Mouse (Mus musculus) MEL (cell line): ENCODE data around the gene Ndufa7. TPM values are rescaled to one million over a fixed set of nuclear protein-coding genes. Genes with fewer than 3 reads are reported as not detected.

Experiments
- DNase-seq: peaks from one replicate; pipeline ENCODE4 v3.0.0; 2011; ENCODE audit warnings: low read depth, low spot score
- H3K27ac ChIP-seq: 2 replicates; pipeline ENCODE4 v1.5.1; 2012; ENCODE audit warnings: low read depth, mild to moderate bottlenecking, control low read depth, low read length, moderate library complexity; ENCODE audit not compliant: control insufficient read depth
- H3K27me3 ChIP-seq, 2 experiments: fragments of 150-350 bp in 1 of 2; sonication (generic) in 1 of 2; 2 replicates each; pipeline ENCODE4 v1.6.1; 2012; ENCODE audit warnings: low read length in 2 of 2, mild to moderate bottlenecking in 2 of 2, improper control_type of control experiment in 1 of 2, moderate library complexity in 1 of 2; ENCODE audit not compliant: insufficient read depth in 2 of 2, control insufficient read depth in 1 of 2
- H3K36me3 ChIP-seq, 2 experiments: 2 replicates each; pipeline ENCODE4 v1.6.1; 2012 to 2014; ENCODE audit warnings: low read length in 2 of 2, improper control_type of control experiment in 1 of 2, inconsistent platforms in 1 of 2, mild to moderate bottlenecking in 1 of 2; ENCODE audit not compliant: insufficient read depth in 2 of 2, control insufficient read depth in 1 of 2
- H3K4me1 ChIP-seq, 2 experiments: fragments of 150-350 bp in 1 of 2; sonication (generic) in 1 of 2; 2 replicates each; pipeline ENCODE4 v1.6.1; 2012; ENCODE audit warnings: low read length in 2 of 2, improper control_type of control experiment in 1 of 2, mild to moderate bottlenecking in 1 of 2; ENCODE audit not compliant: insufficient read depth in 2 of 2, control insufficient read depth in 1 of 2
- H3K4me3 ChIP-seq, 2 experiments: fragments of 150-350 bp in 1 of 2; sonication (generic) in 1 of 2; 2 replicates each; pipeline ENCODE4 v1.5.1; 2012; ENCODE audit warnings: low read depth in 2 of 2, low read length in 2 of 2, mild to moderate bottlenecking in 2 of 2, moderate library complexity in 2 of 2, control low read depth in 1 of 2, improper control_type of control experiment in 1 of 2; ENCODE audit not compliant: control insufficient read depth in 1 of 2, insufficient read depth in 1 of 2
- H3K79me2 ChIP-seq: 2 replicates; pipeline ENCODE4 v1.6.1; 2012; ENCODE audit warnings: mild to moderate bottlenecking, low read length, moderate library complexity; ENCODE audit not compliant: control insufficient read depth, poor library complexity, insufficient read depth
- H3K9ac ChIP-seq: 2 replicates; pipeline ENCODE4 v1.6.1; 2012; ENCODE audit warnings: low read depth, mild to moderate bottlenecking, control low read depth, low read length, moderate library complexity; ENCODE audit not compliant: control insufficient read depth, poor library complexity, severe bottlenecking
- H3K9me3 ChIP-seq: fragments of 150-350 bp; sonication (generic); replicated peaks from 2 replicates; pipeline ENCODE4 v1.6.1; 2012; ENCODE audit warnings: mild to moderate bottlenecking, low read length, improper control_type of control experiment, moderate library complexity; ENCODE audit not compliant: insufficient read depth
- CHD1 ChIP-seq: IDR thresholded peaks from 2 replicates; pipeline ENCODE4 v1.6.1; 2012; ENCODE audit warnings: low read depth, mild to moderate bottlenecking, inconsistent platforms, low read length, improper control_type of control experiment
- CTCF ChIP-seq, 3 experiments: IDR thresholded peaks in 2 of 3; conservative IDR thresholded peaks in 1 of 3; 2 replicates each; pipeline ENCODE4 v1.5.1; 2011 to 2012; ENCODE audit warnings: low read length in 3 of 3, low read depth in 2 of 3, mild to moderate bottlenecking in 2 of 3, improper control_type of control experiment in 1 of 3, inconsistent platforms in 1 of 3, mixed read lengths in 1 of 3, moderate library complexity in 1 of 3; ENCODE audit not compliant: control insufficient read depth in 1 of 3, insufficient read depth in 1 of 3, poor library complexity in 1 of 3, severe bottlenecking in 1 of 3
- ETS1 ChIP-seq: IDR thresholded peaks from 2 replicates; pipeline ENCODE4 v1.6.1; 2012; ENCODE audit warnings: low read depth, mild to moderate bottlenecking, inconsistent platforms, low read length, improper control_type of control experiment, moderate library complexity
- GABPA ChIP-seq: IDR thresholded peaks from 2 replicates; pipeline ENCODE4 v1.6.1; 2012; ENCODE audit warnings: low read depth, mild to moderate bottlenecking, inconsistent platforms, low read length, improper control_type of control experiment, moderate library complexity
- HCFC1 ChIP-seq: IDR thresholded peaks from 2 replicates; pipeline ENCODE4 v1.6.1; 2012; ENCODE audit warnings: low read depth, mild to moderate bottlenecking, inconsistent platforms, low read length, improper control_type of control experiment, moderate library complexity
- MAZ ChIP-seq: IDR thresholded peaks from 2 replicates; pipeline ENCODE4 v1.6.1; 2012; ENCODE audit warnings: low read depth, mild to moderate bottlenecking, inconsistent platforms, low read length, improper control_type of control experiment
- MYB ChIP-seq: IDR thresholded peaks from 2 replicates; pipeline ENCODE4 v1.6.1; 2011; ENCODE audit warnings: mild to moderate bottlenecking, low read depth, low read length, improper control_type of control experiment
- MYC ChIP-seq: IDR thresholded peaks from 2 replicates; pipeline ENCODE4 v1.6.1; 2011; ENCODE audit warnings: low read depth, mild to moderate bottlenecking, low read length, improper control_type of control experiment, moderate library complexity
- POLR2AphosphoS5 ChIP-seq: IDR thresholded peaks from 2 replicates; pipeline ENCODE4 v1.6.1; 2012; ENCODE audit warnings: low read depth, borderline replicate concordance, mild to moderate bottlenecking, inconsistent platforms, low read length, moderate library complexity, mixed read lengths
- RCOR1 ChIP-seq: IDR thresholded peaks from 2 replicates; pipeline ENCODE4 v1.6.1; 2012; ENCODE audit warnings: low read depth, mild to moderate bottlenecking, inconsistent platforms, low read length, improper control_type of control experiment
- SIN3A ChIP-seq: IDR thresholded peaks from 2 replicates; pipeline ENCODE4 v1.6.1; 2012; ENCODE audit warnings: low read length, improper control_type of control experiment, inconsistent platforms
- SMC3 ChIP-seq: IDR thresholded peaks from 2 replicates; pipeline ENCODE4 v1.6.1; 2011; ENCODE audit warnings: low read depth, low read length, improper control_type of control experiment
- TAL1 ChIP-seq: IDR thresholded peaks from 2 replicates; pipeline ENCODE4 v1.6.1; 2012; ENCODE audit warnings: mild to moderate bottlenecking, inconsistent platforms, low read length, moderate library complexity, mixed read lengths
- TBP ChIP-seq: IDR thresholded peaks from 2 replicates; pipeline ENCODE4 v1.8.0; 2011; ENCODE audit warnings: low read depth, low read length, improper control_type of control experiment
- UBTF ChIP-seq: IDR thresholded peaks from 2 replicates; pipeline ENCODE4 v1.6.1; 2012; ENCODE audit warnings: low read depth, mild to moderate bottlenecking, inconsistent platforms, low read length, improper control_type of control experiment, moderate library complexity, borderline replicate concordance; ENCODE audit not compliant: insufficient read depth
- USF1 ChIP-seq: IDR thresholded peaks from 2 replicates; pipeline ENCODE4 v1.6.1; 2014; ENCODE audit warnings: low read depth, mild to moderate bottlenecking, inconsistent platforms, low read length, improper control_type of control experiment, moderate library complexity
- USF2 ChIP-seq, 2 experiments: IDR thresholded peaks; 2 replicates each; pipeline ENCODE4 v1.6.1; 2011 to 2012; ENCODE audit warnings: improper control_type of control experiment in 2 of 2, low read length in 2 of 2, borderline replicate concordance in 1 of 2, inconsistent platforms in 1 of 2, low read depth in 1 of 2, mild to moderate bottlenecking in 1 of 2; ENCODE audit not compliant: insufficient read depth in 1 of 2
- ZC3H11A ChIP-seq: IDR thresholded peaks from 2 replicates; pipeline ENCODE4 v1.6.1; 2012; ENCODE audit warnings: low read depth, mild to moderate bottlenecking, inconsistent platforms, low read length, improper control_type of control experiment
- ZMIZ1 ChIP-seq: IDR thresholded peaks from 2 replicates; pipeline ENCODE4 v1.6.1; 2012; ENCODE audit warnings: low read depth, mild to moderate bottlenecking, inconsistent platforms, low read length, improper control_type of control experiment, moderate library complexity
- polyA plus RNA-seq, 2 experiments: library from polyadenylated mRNA; stranded (reverse) in 1 of 2; unstranded in 1 of 2; fragments of >175 nt in 1 of 2; fragments of >200 nt in 1 of 2; gene quantifications; 2 replicates each; pipeline versions ENCODE4 v1.2.1 to v1.2.4; 2012; ENCODE audit warnings: low replicate concordance in 2 of 2, low read depth in 1 of 2; ENCODE audit not compliant: insufficient read length in 2 of 2, insufficient read depth in 1 of 2, missing spikeins in 1 of 2
- total RNA-seq: library from RNA; depleted of rRNA; stranded (reverse); fragments of 300-350 nt; gene quantifications from 2 replicates; pipeline ENCODE4 v1.2.3, GENCODE M21; 2012

Gene Ndufa7
- total and polyA plus RNA-seq, 3 experiments, result 326 to 370 TPM; not detected in 1

GRCm38 (mm10) chr17:33811142-33811516, 13.2 kb upstream of the Ndufa7 start:
- Histone ChIP-seq H3K36me3 (peaks cover 0 to 4% of the 10 kb centered on the region in 2 experiments; a peak in 1 of 4 replicates), H3K27ac (no peak overlapping the region), H3K4me1 (peaks cover 5 to 9% of the 10 kb centered on the region in 2 experiments), H3K9ac (peak overlapping the region; percentile 66), H3K27me3 (no peaks in the 10 kb centered on the region), H3K79me2 (no peaks in the 10 kb centered on the region), H3K4me3 (peak overlapping the region; percentile 83 to 86), H3K9me3 (no peaks in the 10 kb centered on the region)
- TF ChIP-seq MYB (no peak), GABPA (no peak), ZC3H11A (no peak), SMC3 (no peak), USF2 (IDR thresholded peaks at IDR 0.05; ENCODE audit: borderline replicate concordance in 1 of 2, insufficient read depth in 1 of 2, low read depth in 1 of 2, low read length in 2 of 2) (no peak), UBTF (no peak), MYC (no peak), RCOR1 (no peak), MAZ (no peak), TAL1 (no peak), ZMIZ1 (no peak), USF1 (no peak), TBP (no peak), POLR2AphosphoS5 (no peak), HCFC1 (no peak)
- peak; percentile 47 for DNase-seq

DNA sequence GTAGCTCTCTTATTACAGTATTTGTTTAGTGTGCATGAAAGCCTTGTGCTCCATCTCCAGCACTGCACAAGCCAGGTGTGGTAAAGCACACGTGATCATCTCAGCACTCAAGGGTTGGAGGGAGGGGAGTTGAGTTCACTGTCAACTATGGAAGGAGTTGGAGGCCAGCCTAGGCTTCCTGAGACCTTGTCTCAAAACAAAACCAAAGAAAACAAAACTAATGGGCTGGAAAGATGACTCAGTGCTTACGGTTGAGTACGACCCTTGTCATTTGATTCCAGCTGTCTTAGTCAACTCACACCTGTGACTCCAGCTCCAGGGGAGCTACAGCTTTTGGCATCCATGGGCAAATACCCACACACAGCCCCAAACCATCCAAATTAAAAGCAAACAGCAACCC, 11.9 kb upstream of the Ndufa7 start:
- no peaks in the 10 kb centered on the region for H3K27me3 ChIP-seq
- H3K9me3 ChIP-seq, result no peaks in the 10 kb centered on the region
- DNase-seq, result no peak
- TF ChIP-seq ETS1, result no peak
- no peak for TF ChIP-seq CHD1
- no peak for TF ChIP-seq CTCF (IDR thresholded peaks at IDR 0.05 in 2 of 3, conservative IDR thresholded peaks at IDR 0.05 in 1 of 3; ENCODE audit: control insufficient read depth in 1 of 3, insufficient read depth in 1 of 3, low read depth in 2 of 3, low read length in 3 of 3, poor library complexity in 1 of 3, severe bottlenecking in 1 of 3)
- TF ChIP-seq MYB, result no peak
- no peak for TF ChIP-seq SMC3
- TF ChIP-seq UBTF, result no peak
- TF ChIP-seq SIN3A, result no peak
- TF ChIP-seq MYC, result no peak
- no peak for TF ChIP-seq USF2 (IDR thresholded peaks at IDR 0.05; ENCODE audit: borderline replicate concordance in 1 of 2, insufficient read depth in 1 of 2, low read depth in 1 of 2, low read length in 2 of 2)
- H3K4me3 ChIP-seq, result no peak overlapping the region
- H3K9ac ChIP-seq, result no peak overlapping the region
- no peak overlapping the region for H3K27ac ChIP-seq
- peaks cover 2% of the 10 kb centered on the region; the same call in 1 of the 2 replicates for H3K79me2 ChIP-seq
- peaks cover 0 to 8% of the 10 kb centered on the region in 2 experiments; a peak in 1 of 4 replicates for H3K36me3 ChIP-seq
- H3K4me1 ChIP-seq, result peaks cover 5 to 14% of the 10 kb centered on the region in 2 experiments
